Mouse (Mus musculus) midbrain, embryonic 12.5 days (tissue): ENCODE data around the gene Ttc7b. TPM values are rescaled to one million over a fixed set of nuclear protein-coding genes. Genes with fewer than 3 reads are reported as not detected.

ENCODE experiments used
- ATAC-seq: fragments of 200-750 bp; cut with Nextera tagmentation; 2 replicates; pipeline ENCODE4 v1.8.0; 2017; ENCODE audit warnings: low read depth, moderate TSS enrichment, moderate library complexity; ENCODE audit not compliant: low FRiP score
- H3K27ac ChIP-seq: fragments of 300-500 bp; sonication (generic); replicated peaks from 2 replicates; pipeline ENCODE4 v1.5.1; 2016; ENCODE audit warnings: mild to moderate bottlenecking
- H3K27me3 ChIP-seq: fragments of 300-500 bp; sonication (generic); 2 replicates; pipeline ENCODE4 v1.6.1; 2016; ENCODE audit warnings: mild to moderate bottlenecking
- H3K36me3 ChIP-seq: fragments of 300-500 bp; sonication (generic); 2 replicates; pipeline ENCODE4 v1.6.1; 2016
- H3K4me1 ChIP-seq: fragments of 300-500 bp; sonication (generic); 2 replicates; pipeline ENCODE4 v1.6.1; 2016
- H3K4me2 ChIP-seq: fragments of 300-500 bp; sonication (generic); replicated peaks from 2 replicates; pipeline ENCODE4 v1.6.1; 2016; ENCODE audit warnings: mild to moderate bottlenecking, moderate library complexity
- H3K4me3 ChIP-seq: fragments of 300-500 bp; sonication (generic); 2 replicates; pipeline ENCODE4 v1.5.1; 2016; ENCODE audit warnings: mild to moderate bottlenecking
- H3K9ac ChIP-seq: fragments of 300-500 bp; sonication (generic); replicated peaks from 2 replicates; pipeline ENCODE4 v1.6.1; 2016; ENCODE audit warnings: mild to moderate bottlenecking, moderate library complexity
- H3K9me3 ChIP-seq: fragments of 300-500 bp; sonication (generic); 2 replicates; pipeline ENCODE4 v1.6.1; 2016; ENCODE audit warnings: mild to moderate bottlenecking
- WGBS: fragments of 180-500 bp; shearing (Covaris S2); methylation state at CpG from one replicate; pipeline ENCODE4 v1.1.7; 2016; 5-methylcytosine and 5-hydroxymethylcytosine counted together
- polyA plus RNA-seq: library from polyadenylated mRNA; unstranded; fragments of >200 nt; fragmentation: Nextera tagmentation; extraction: Ambion mirVana; gene quantifications from 2 replicates; pipeline ENCODE4 v1.2.1, GENCODE M21; 2016

Gene Ttc7b
- polyA plus RNA-seq, 1 experiment from 2014 or later, result 6.7 TPM

DNA sequence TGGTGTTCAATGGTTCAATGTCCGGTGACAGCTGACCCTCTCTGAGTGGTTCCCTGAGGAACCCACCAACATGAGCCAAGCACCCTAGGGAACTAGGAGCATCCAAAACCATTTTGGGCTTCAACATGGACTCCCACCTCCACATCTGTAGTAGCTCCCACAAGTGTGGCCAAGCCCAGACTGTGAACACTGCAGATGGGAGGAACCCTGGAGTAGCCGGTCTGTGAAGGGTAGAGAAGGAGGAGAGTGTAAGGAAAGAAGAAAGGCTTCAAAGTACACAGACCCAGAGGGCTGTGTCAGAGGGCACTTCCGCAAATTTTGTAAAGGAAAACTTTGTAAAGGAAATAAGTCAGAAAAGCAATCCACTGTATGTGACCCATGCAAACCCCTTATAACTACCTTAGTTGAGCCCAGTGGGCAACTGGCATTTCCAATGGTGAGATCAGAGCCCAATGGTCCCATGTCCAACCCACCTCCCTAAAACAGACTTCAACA is 75.9 kb downstream of the Ttc7b start:
- peaks cover 13% of the 10 kb centered on the region; the same call in 1 of the 2 replicates for H3K36me3 ChIP-seq
- H3K4me1 ChIP-seq, result no peaks in the 10 kb centered on the region
- H3K27ac ChIP-seq, result no peak overlapping the region
- ATAC-seq, result no peak
- H3K4me2 ChIP-seq, result no peak overlapping the region
- no peak overlapping the region for H3K4me3 ChIP-seq
- H3K9ac ChIP-seq, result no peak overlapping the region
- H3K9me3 ChIP-seq, result no peaks in the 10 kb centered on the region
- WGBS, result 89% methylated on average over 3 of the region's 3 CpGs
- H3K27me3 ChIP-seq, result no peaks in the 10 kb centered on the region

DNA sequence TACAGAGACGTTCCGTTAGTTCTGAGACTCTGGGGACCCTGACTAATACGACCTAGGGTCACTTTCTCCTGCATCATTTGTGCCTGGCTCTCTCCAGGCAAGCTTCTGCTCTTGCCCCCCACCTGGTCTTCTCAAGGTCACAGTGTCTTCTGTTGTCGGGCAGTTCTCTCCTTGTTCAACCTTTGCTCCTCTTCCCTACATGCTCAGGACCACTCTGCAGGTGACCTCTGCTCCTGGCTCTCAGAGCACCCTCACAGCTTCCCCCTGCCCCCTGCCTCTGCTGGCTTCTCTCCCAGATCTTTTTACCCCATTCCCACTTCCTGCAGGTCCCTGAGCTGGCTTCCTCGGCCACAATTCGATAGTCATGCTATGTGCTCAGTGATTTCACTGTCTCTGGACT is 77.2 kb downstream of the Ttc7b start:
- H3K9ac ChIP-seq, result no peak overlapping the region
- peaks cover 13% of the 10 kb centered on the region; the same call in 1 of the 2 replicates for H3K36me3 ChIP-seq
- WGBS, result 76% methylated on average over 6 of the region's 6 CpGs
- H3K27me3 ChIP-seq, result no peaks in the 10 kb centered on the region
- H3K27ac ChIP-seq, result no peak overlapping the region
- H3K9me3 ChIP-seq, result no peaks in the 10 kb centered on the region
- H3K4me3 ChIP-seq, result no peak overlapping the region
- H3K4me1 ChIP-seq, result no peaks in the 10 kb centered on the region
- ATAC-seq, result no peak
- H3K4me2 ChIP-seq, result no peak overlapping the region

DNA sequence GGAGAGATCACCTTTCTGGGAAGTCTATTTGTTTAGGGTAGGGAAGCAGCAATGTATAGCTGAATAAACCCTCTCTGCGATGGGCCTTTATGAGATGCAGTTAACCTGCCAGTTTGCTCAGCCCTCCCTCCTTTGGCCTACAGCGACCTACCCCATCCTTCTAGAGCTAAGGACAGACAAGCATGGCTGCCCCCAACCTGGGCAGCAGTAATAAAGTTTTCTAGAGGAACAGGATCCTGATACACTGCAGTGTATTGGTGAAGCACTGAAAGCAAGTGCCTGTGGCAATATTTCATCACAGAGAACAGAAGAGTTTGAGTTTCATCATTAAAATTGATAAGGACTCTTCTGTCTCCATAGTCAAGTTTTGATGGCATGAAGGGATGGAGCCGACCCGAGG is 79.0 kb downstream of the Ttc7b start:
- H3K27ac ChIP-seq, result no peak overlapping the region
- no peaks in the 10 kb centered on the region for H3K4me1 ChIP-seq
- no peak overlapping the region for H3K4me3 ChIP-seq
- no peaks in the 10 kb centered on the region for H3K27me3 ChIP-seq
- no peak overlapping the region for H3K4me2 ChIP-seq
- no peak for ATAC-seq
- H3K9ac ChIP-seq, result no peak overlapping the region
- 97% methylated on average over 4 of the region's 4 CpGs for WGBS
- H3K9me3 ChIP-seq, result no peaks in the 10 kb centered on the region
- peaks cover 13% of the 10 kb centered on the region; the same call in 1 of the 2 replicates for H3K36me3 ChIP-seq

DNA sequence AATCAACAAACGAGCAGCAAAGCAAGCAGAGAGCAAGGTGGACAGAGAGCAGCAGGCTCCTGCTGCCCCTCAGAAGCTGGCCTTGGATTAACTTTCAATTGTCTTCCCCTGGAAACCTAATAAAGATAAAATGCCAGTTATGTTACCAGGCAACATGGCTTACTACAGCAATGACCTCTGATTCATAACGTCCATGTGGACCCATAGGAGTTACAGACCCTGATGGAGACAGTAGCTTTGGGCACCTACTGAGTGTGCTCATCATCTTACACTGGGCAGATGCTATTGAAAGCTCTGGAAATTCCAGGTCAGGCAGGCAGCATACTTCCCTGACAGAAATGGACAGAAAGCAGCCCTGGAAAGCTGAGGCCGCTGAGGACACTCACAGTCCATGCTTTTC is 80.7 kb downstream of the Ttc7b start:
- H3K4me2 ChIP-seq, result no peak overlapping the region
- H3K36me3 ChIP-seq, result 0 out of 2 replicates have a peak, but pooled peaks cover 6% of the 10 kb centered on the region
- H3K9me3 ChIP-seq, result no peaks in the 10 kb centered on the region
- no peaks in the 10 kb centered on the region for H3K4me1 ChIP-seq
- H3K27me3 ChIP-seq, result no peaks in the 10 kb centered on the region
- H3K27ac ChIP-seq, result no peak overlapping the region
- 86% methylated on average over 3 of the region's 3 CpGs for WGBS
- no peak overlapping the region for H3K4me3 ChIP-seq
- ATAC-seq, result no peak
- H3K9ac ChIP-seq, result no peak overlapping the region

DNA sequence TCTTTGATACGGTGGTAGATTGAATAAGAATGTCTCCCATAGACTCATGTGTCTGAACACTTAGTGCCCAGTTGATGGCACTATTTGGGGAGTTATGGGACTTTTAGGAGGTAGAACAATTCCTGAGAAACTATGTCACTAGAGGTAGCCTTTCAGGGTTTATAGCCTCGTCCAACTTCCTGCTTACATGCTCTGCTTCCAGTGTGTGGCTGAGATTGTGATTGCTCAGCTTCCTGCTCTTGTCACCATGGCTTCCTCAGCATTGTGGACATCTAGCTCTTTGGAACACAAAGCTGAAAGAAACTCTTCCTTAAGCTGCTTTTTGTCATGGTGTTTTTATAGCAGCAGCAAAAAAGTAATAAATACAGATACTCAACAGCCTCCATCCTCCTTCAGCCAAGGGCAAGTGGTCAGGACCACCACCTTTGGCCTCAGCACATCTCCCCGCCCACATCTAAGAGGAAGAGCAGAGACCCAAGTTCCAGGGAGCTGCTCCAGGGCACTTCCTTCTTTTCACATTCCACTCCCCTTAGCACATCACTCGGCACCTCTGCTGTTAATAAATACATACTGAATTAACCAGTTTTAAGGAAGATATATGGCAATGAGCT is 81.4 kb downstream of the Ttc7b start:
- Histone ChIP-seq H3K9ac (no peak overlapping the region), H3K4me1 (no peaks in the 10 kb centered on the region), H3K4me3 (no peak overlapping the region), H3K9me3 (no peaks in the 10 kb centered on the region), H3K27ac (no peak overlapping the region), H3K27me3 (no peaks in the 10 kb centered on the region), H3K4me2 (no peak overlapping the region), H3K36me3 (no peaks in the 10 kb centered on the region)
- WGBS, result 79% methylated on average over 4 of the region's 4 CpGs
- ATAC-seq, result no peak

DNA sequence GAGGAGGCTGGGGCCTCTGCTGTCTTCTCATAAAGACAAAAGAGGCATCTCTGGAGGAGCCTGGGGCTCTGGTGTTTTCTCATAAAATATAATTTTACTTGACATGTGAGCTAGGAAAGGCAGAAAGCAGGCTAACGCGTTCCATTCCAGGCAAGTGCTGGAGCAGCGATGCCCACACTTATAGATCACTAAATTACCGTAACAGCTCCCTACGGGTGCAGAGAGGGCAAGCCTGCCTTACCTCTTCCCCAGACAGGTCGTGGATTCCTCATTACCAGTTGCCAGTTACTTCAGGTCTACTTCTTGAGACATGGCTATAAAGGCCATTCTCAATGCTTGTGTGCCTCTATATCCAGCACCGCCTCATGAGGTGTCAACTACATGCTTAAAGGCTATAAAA is 82.1 kb downstream of the Ttc7b start:
- Histone ChIP-seq H3K27me3 (no peaks in the 10 kb centered on the region), H3K27ac (no peak overlapping the region), H3K4me2 (no peak overlapping the region), H3K4me1 (no peaks in the 10 kb centered on the region), H3K9me3 (no peaks in the 10 kb centered on the region), H3K4me3 (no peak overlapping the region), H3K36me3 (no peaks in the 10 kb centered on the region), H3K9ac (no peak overlapping the region)
- ATAC-seq, result no peak
- 85% methylated on average over 7 of the region's 7 CpGs for WGBS

DNA sequence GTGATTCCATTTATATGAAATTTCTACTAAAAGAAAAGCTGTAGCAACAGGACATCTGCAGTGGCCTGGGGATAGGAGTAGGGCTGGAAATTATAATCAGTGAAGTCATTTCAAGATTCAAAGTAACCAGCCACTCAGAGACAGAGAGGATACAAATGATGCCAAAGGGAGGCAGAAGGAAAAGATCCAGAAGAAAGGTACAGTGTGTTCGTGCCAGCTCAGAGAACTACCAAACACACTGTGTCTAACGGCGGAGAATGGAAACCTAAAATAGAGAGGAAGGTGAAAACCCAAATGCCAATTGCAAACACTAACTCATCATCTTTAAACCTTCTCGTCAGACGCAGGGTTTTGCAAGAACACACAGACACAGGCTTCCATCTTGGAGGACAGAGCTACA is 82.8 kb downstream of the Ttc7b start:
- Histone ChIP-seq H3K4me1 (no peaks in the 10 kb centered on the region), H3K27me3 (no peaks in the 10 kb centered on the region), H3K27ac (no peak overlapping the region), H3K36me3 (no peaks in the 10 kb centered on the region), H3K4me3 (no peak overlapping the region), H3K4me2 (no peak overlapping the region), H3K9ac (no peak overlapping the region), H3K9me3 (no peaks in the 10 kb centered on the region)
- WGBS, result 93% methylated on average over 5 of the region's 5 CpGs
- no peak for ATAC-seq

DNA sequence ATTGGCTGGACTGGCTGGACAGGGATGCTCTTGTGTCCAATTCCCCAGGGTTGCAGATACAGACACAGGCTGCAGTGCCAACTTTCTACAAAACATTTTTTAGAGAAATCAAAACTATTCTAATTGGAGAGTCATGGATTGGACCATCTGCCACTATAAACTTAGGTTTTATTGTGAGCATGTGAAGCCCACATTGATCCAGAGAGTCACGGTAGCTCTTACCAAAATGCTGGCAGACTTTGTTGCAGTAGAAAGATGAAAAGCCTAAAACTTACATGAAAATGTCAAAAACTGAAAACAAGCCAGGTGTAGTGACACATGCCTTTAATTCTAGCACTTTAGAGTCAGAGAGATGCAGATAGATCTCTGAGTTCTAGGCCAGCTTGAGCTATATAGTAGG is 84.9 kb downstream of the Ttc7b start:
- ATAC-seq, result no peak
- H3K4me1 ChIP-seq, result 0 out of 2 replicates have a peak, but pooled peaks cover under 1% of the 10 kb centered on the region
- no peaks in the 10 kb centered on the region for H3K27me3 ChIP-seq
- no peaks in the 10 kb centered on the region for H3K36me3 ChIP-seq
- no peak overlapping the region for H3K4me3 ChIP-seq
- H3K4me2 ChIP-seq, result no peak overlapping the region
- whole genome bisulfite sequencing, result 92% methylated on average over 1 of the region's 1 CpGs
- no peak overlapping the region for H3K27ac ChIP-seq
- H3K9me3 ChIP-seq, result no peaks in the 10 kb centered on the region
- no peak overlapping the region for H3K9ac ChIP-seq

DNA sequence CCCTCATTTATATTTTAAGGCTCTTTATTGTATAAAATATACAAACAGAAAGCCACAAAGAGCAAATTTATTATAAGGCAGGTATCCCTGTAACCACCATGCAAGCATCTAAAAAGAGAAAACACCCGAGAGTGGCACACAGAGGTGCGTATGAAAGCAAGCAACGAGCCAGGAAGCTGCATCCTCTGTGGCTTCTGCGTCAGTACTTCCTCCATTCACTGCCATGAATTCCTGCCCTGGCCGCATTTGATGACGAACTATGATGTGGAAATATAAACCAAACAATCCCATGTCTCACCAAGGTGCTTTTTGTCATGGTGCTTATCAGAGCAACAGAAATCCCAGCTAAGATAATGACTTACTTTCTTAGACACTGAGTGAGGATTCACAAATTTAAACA is 88.8 kb downstream of the Ttc7b start:
- Histone ChIP-seq H3K4me1 (0 out of 2 replicates have a peak, but pooled peaks cover 3% of the 10 kb centered on the region), H3K9ac (no peak overlapping the region), H3K27ac (no peak overlapping the region), H3K4me2 (no peak overlapping the region), H3K27me3 (no peaks in the 10 kb centered on the region), H3K4me3 (no peak overlapping the region), H3K9me3 (no peaks in the 10 kb centered on the region), H3K36me3 (no peaks in the 10 kb centered on the region)
- 96% methylated on average over 6 of the region's 6 CpGs for WGBS
- ATAC-seq, result no peak

DNA sequence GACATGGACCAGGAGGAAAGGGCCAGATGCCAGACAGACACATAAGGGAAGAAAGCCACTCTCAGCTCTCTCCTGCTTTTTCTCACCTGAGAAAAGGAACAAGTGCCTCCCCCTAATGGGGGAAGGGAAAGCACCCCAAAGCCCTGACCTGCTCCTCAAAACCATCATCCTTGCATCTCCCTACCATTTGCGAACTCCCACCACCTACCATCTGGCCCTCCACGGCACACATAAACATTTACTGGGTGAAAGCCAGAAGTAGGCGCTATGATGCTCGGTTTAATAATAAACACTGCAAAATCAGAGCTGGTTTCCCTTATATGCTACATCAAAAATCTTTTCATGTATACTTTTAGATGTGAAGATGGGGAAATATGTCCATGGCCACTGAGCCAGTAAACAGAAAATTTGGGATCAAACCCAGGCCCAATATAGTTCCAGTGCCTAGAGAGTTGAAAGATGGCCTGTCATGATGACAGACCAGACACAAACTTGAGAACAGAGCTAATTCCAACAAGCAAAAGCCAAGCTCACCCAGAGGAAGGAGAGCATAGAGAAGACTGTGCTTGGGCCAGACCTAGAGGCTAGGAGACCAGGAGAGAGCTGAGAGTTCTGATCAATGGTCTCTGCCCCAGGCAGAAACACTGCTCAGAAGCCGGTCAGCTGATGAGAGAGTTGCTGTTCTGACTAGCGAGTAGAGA is 91.1 kb downstream of the Ttc7b start:
- H3K27me3 ChIP-seq, result no peaks in the 10 kb centered on the region
- peaks cover 10% of the 10 kb centered on the region; the same call in 1 of the 2 replicates for H3K4me1 ChIP-seq
- no peak overlapping the region for H3K9ac ChIP-seq
- H3K9me3 ChIP-seq, result no peaks in the 10 kb centered on the region
- no peaks in the 10 kb centered on the region for H3K36me3 ChIP-seq
- ATAC-seq, result no peak
- no peak overlapping the region for H3K27ac ChIP-seq
- no peak overlapping the region for H3K4me2 ChIP-seq
- no peak overlapping the region for H3K4me3 ChIP-seq
- 94% methylated on average over 6 of the region's 6 CpGs for WGBS

DNA sequence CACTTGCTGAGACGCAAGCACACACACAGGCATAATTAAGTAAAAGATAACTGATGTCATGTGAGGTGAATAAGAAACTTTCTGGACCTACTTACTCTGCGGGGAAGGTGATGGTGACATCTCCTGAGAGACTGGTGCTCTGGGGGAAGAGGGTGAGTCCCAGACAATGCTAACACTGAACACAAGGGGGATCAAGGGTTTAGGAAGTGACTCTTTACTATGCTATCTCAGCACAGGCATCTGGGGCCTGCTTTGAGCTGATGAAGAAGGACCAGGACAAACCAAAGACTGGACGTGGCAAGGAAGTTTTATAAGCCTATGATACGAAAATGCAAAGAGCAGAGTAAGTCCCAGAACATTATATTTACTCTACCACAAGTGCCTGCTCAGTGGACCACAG is 92.4 kb downstream of the Ttc7b start:
- Histone ChIP-seq H3K27ac (no peak overlapping the region), H3K4me2 (no peak overlapping the region), H3K9ac (no peak overlapping the region), H3K4me3 (no peak overlapping the region), H3K36me3 (no peaks in the 10 kb centered on the region), H3K4me1 (peaks cover 10% of the 10 kb centered on the region; the same call in 1 of the 2 replicates), H3K9me3 (no peaks in the 10 kb centered on the region), H3K27me3 (no peaks in the 10 kb centered on the region)
- no peak for ATAC-seq
- WGBS, result 93% methylated on average over 4 of the region's 4 CpGs

DNA sequence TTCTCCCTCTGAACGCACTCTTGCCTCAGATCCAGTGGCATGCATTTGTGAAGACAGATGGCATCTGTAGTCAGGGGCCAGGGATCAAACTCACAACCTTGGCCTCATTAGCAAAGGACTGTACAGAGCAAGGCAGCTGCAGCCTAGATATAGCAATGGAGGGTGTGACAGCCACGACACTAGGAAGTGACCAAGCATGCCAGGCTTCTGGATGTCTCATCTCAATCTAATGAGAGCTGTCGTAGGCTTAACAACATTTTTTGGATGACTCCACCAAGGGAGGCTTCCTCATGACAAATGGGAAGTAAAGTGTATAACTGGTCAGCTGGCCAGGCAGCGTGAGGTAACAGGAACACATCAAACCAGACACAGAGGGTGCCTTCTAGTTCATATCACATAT is 94.4 kb downstream of the Ttc7b start:
- H3K27ac ChIP-seq, result no peak overlapping the region
- no peak overlapping the region for H3K4me2 ChIP-seq
- no peaks in the 10 kb centered on the region for H3K9me3 ChIP-seq
- no peaks in the 10 kb centered on the region for H3K36me3 ChIP-seq
- no peak overlapping the region for H3K9ac ChIP-seq
- H3K4me3 ChIP-seq, result no peak overlapping the region
- ATAC-seq, result no peak
- H3K4me1 ChIP-seq, result peaks cover 10% of the 10 kb centered on the region; the same call in 1 of the 2 replicates
- WGBS, result 84% methylated on average over 4 of the region's 4 CpGs
- no peaks in the 10 kb centered on the region for H3K27me3 ChIP-seq
